Mouse (Mus musculus): ENCODE results near the gene Car2. TPM values are rescaled to one million over a fixed set of nuclear protein-coding genes. Genes with fewer than 3 reads are reported as not detected.

Gene Car2
- total RNA-seq, 2 experiments from 2014 or later: 17.2 to 19.0 TPM

- DNase-seq (ENCODE audit: low spot score): no peak
These were observed 59.6 kb downstream of the Car2 start for GRCm38 (mm10) chr3:14945627-14946026.

- DNase-seq (ENCODE audit: low spot score): no peak
These were observed 62.2 kb downstream of the Car2 start for GRCm38 (mm10) chr3:14948067-14948800.

- DNase-seq (ENCODE audit: low spot score): no peak
These were observed 64.0 kb downstream of the Car2 start for GRCm38 (mm10) chr3:14950031-14950430.

Other genes starting within 250 kb of the Car2 start
- under 1 TPM; 0.39 to 0.83 TPM for gene Car13, start 244.5 kb upstream of the Car2 start, total RNA-seq (2021)
- gene Car1, start 77.9 kb upstream of the Car2 start, total RNA-seq (2021): under 1 TPM; 0.31 to 0.71 TPM
- 1,000 to 10,000 TPM; 1,448 to 1,773 TPM for gene Car3, start 22.8 kb upstream of the Car2 start, total RNA-seq (2021)